Mouse (Mus musculus) kidney, embryonic 16.5 days (tissue): ENCODE results near the gene Gm14190. TPM values are rescaled to one million over a fixed set of nuclear protein-coding genes. Genes with fewer than 3 reads are reported as not detected.
"Not testable (repeated sequence)": the region's sequence is repeated elsewhere in the genome, so short reads cannot be mapped to it uniquely, and the experiment has no call there.

Experiments
- ATAC-seq: fragments of 200-750 bp; cut with Nextera tagmentation; 2 replicates; pipeline ENCODE4 v1.8.0; 2017; ENCODE audit warnings: moderate TSS enrichment; ENCODE audit not compliant: low FRiP score, low TSS enrichment
- H3K27ac ChIP-seq: fragments of 300-500 bp; sonication (generic); 2 replicates; pipeline ENCODE4 v1.5.1; 2014; ENCODE audit warnings: low read length
- H3K27me3 ChIP-seq: fragments of 300-500 bp; sonication (generic); 2 replicates; pipeline ENCODE4 v1.6.1; 2014; ENCODE audit warnings: low read length, control low read depth, mixed read lengths; ENCODE audit not compliant: insufficient read depth
- H3K36me3 ChIP-seq: fragments of 300-500 bp; sonication (generic); 2 replicates; pipeline ENCODE4 v1.6.1; 2014; ENCODE audit warnings: low read length, control low read depth, mixed read lengths; ENCODE audit not compliant: insufficient read depth
- H3K4me1 ChIP-seq: fragments of 300-500 bp; sonication (generic); 2 replicates; pipeline ENCODE4 v1.6.1; 2014; ENCODE audit warnings: low read length, control low read depth, mixed read lengths; ENCODE audit not compliant: insufficient read depth
- H3K4me2 ChIP-seq: fragments of 300-500 bp; sonication (generic); replicated peaks from 2 replicates; pipeline ENCODE4 v1.6.1; 2014; ENCODE audit warnings: low read depth, low read length
- H3K4me3 ChIP-seq: fragments of 300-500 bp; sonication (generic); 2 replicates; pipeline ENCODE4 v1.5.1; 2014; ENCODE audit warnings: mild to moderate bottlenecking, low read length
- H3K9ac ChIP-seq: fragments of 300-500 bp; sonication (generic); replicated peaks from 2 replicates; pipeline ENCODE4 v1.6.1; 2014; ENCODE audit warnings: low read length
- H3K9me3 ChIP-seq: fragments of 300-500 bp; sonication (generic); 2 replicates; pipeline ENCODE4 v1.6.1; 2016; ENCODE audit warnings: low read length, control low read depth
- WGBS: fragments of 180-500 bp; shearing (Covaris S2); extraction: QIAGEN DNeasy Blood & Tissue Kit; methylation state at CpG from one replicate; pipeline ENCODE4 v1.1.7; 2014; 5-methylcytosine and 5-hydroxymethylcytosine counted together
- polyA plus RNA-seq: library from polyadenylated mRNA; unstranded; fragments of >200 nt; fragmentation: Nextera tagmentation; extraction: Ambion mirVana; gene quantifications from 2 replicates; pipeline ENCODE4 v1.2.1, GENCODE M21; 2015

Gene Gm14190
- polyA plus RNA-seq: not detected in 2 replicates

DNA sequence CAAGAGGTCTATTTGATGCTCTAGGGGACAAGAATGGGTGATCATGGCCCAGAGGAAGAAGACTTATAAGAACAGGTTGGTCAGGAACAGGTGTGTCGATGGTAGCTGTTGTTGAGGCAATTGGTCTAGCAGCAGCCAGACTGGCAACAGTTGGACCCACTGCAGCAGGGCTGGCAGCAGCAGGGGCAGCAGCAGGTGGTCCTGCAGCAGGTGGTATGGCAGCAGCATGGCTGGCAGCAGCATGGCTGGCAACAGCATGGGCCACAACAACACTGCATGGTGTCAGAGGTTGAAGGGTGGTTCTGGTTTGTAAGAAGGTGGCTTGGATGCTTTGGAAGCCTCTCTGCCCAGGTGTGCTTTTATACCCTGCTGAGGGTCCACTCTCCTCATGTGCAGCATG lies at the start of gene Gm14190:
TSS of gene Gm14190 (minus strand) at position 278 of the 400 bp plus-strand sequence.
- H3K36me3 ChIP-seq: no peaks in the 10 kb centered on the region
- H3K9ac ChIP-seq: no peak within 1 kb of the TSS
- no peaks in the 10 kb centered on the region for H3K27me3 ChIP-seq
- no peak within 1 kb of the TSS for H3K4me3 ChIP-seq
- no peaks in the 10 kb centered on the region for H3K9me3 ChIP-seq
- no peak within 1 kb of the TSS for H3K27ac ChIP-seq
- no peak for ATAC-seq
- WGBS: 95% methylated on average over 1 of the region's 1 CpGs
- H3K4me2 ChIP-seq: no peak within 1 kb of the TSS
- H3K4me1 ChIP-seq: no peaks in the 10 kb centered on the region

DNA sequence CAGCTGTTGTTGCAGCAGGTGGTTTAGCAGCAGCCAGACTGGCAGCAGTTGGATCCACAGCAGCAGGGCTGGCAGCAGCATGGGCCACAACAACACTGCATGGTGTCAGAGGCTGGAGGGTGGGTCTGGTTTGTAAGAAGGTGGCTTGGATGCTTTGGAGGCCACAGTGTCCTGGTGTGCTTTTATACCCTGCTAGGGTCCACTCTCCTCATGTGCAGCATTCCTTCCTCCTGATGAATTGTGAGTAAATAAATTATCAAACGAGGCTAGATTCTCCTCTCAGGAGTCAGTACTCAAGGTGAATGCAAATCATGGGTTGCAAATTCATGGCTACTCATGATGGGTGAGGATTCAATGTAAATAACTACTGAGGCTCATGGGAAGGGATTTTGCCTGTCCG lies 43.6 kb upstream of the Gm14190 start, which contains the start of gene Gm14180:
TSS of gene Gm14180 (minus strand) at position 101 of the 400 bp plus-strand sequence.
- WGBS: 60% methylated on average over 2 of the region's 2 CpGs

DNA sequence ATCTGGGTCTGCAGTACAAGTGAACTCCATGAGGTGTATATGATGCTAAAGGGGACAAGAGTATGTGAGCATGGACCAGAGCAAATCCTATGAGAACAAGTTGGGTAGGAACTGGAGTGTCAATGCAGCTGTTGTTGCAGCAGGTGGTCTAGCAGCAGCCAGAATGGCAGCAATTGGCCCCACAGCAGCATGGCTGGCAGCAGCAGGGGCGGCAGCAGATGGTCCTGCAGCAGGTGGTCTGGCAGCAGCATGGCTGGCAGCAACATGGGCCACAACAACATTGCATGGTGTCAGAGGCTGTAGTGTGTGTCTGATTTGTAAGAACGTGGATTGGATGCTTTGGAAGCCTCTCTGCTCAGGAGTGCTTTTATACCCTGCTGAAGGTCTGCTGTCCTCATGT lies 33.5 kb upstream of the Gm14190 start:
- Histone ChIP-seq H3K9ac (no peak overlapping the region), H3K27me3 (no peaks in the 10 kb centered on the region), H3K4me3 (no peak overlapping the region), H3K9me3 (no peaks in the 10 kb centered on the region), H3K27ac (no peak overlapping the region), H3K4me1 (no peaks in the 10 kb centered on the region), H3K4me2 (no peak overlapping the region), H3K36me3 (no peaks in the 10 kb centered on the region)
- no peak for ATAC-seq
- 80% methylated on average over 2 of the region's 2 CpGs for WGBS

More for the DNA sequence above, 43.6 kb upstream of the Gm14190 start, which contains the start of gene Gm14180:
- no peaks in the 10 kb centered on the region for H3K9me3 ChIP-seq
- no peak for ATAC-seq
- no peak within 1 kb of the TSS for H3K27ac ChIP-seq
- no peaks in the 10 kb centered on the region for H3K36me3 ChIP-seq
- no peak within 1 kb of the TSS for H3K4me3 ChIP-seq
- no peaks in the 10 kb centered on the region for H3K4me1 ChIP-seq
- H3K27me3 ChIP-seq: no peaks in the 10 kb centered on the region
- no peak within 1 kb of the TSS for H3K9ac ChIP-seq
- H3K4me2 ChIP-seq: no peak within 1 kb of the TSS

GRCm38 (mm10) chr11:99718759-99719158 lies 28.2 kb upstream of the Gm14190 start:
- H3K9ac ChIP-seq: no peak overlapping the region
- H3K4me3 ChIP-seq: no peak overlapping the region
- H3K27ac ChIP-seq: no peak overlapping the region
- no peaks in the 10 kb centered on the region for H3K27me3 ChIP-seq
- no peak overlapping the region for H3K4me2 ChIP-seq
- 91% methylated on average over 1 of the region's 1 CpGs for WGBS
- no peaks in the 10 kb centered on the region for H3K36me3 ChIP-seq
- H3K4me1 ChIP-seq: no peaks in the 10 kb centered on the region
- no peak for ATAC-seq
- no peaks in the 10 kb centered on the region for H3K9me3 ChIP-seq

DNA sequence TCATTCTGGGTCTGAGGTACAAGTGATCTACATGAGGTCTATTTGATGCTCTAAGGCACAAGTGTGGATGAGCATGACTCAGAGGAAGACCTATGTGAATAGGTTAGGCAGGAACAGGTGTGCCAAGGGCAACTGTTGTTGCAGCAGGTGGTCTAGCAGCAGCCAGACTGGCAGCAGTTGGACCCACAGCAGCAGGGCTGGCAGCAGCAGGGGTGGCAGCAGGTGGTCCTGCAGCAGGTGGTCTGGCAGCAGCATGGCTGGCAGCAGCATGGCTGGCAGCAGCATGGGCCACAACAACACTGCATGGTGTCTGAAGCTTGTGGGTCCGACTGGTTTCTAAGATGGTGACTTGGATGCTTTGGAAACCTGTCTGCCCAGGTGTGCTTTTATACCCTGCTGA lies 5.3 kb downstream of the Gm14190 start:
- not testable (repeated sequence) for H3K36me3 ChIP-seq, ATAC-seq, H3K4me3 ChIP-seq, H3K9me3 ChIP-seq, H3K4me1 ChIP-seq, H3K9ac ChIP-seq, H3K4me2 ChIP-seq, H3K27ac ChIP-seq, H3K27me3 ChIP-seq
- WGBS: 83% methylated on average over 1 of the region's 1 CpGs

DNA sequence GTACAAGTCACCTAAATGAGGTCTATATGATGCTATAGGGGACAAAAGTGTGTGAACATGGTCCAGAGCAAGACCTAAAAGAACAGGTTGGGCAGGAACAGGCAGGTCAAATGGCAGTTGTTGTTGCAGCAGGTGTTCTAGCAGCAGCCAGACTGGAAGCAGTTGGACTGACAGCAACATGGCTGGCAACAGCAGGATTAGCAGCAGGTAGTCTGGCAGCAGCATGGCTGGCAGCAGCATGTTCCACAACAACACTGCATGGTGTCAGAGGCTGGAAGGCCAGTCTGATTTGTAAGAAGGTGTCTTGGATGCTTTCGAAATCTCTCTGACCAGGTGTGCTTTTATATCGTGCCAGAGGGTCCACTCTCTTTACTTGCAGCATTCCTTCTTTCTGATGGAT lies 7.1 kb downstream of the Gm14190 start:
- Histone ChIP-seq H3K9ac (no peak overlapping the region), H3K9me3 (no peaks in the 10 kb centered on the region), H3K4me2 (no peak overlapping the region), H3K27me3 (no peaks in the 10 kb centered on the region), H3K4me1 (no peaks in the 10 kb centered on the region), H3K4me3 (no peak overlapping the region), H3K36me3 (no peaks in the 10 kb centered on the region), H3K27ac (no peak overlapping the region)
- no peak for ATAC-seq
- WGBS: 84% methylated on average over 2 of the region's 2 CpGs

- Histone ChIP-seq H3K9ac (no peak within 1 kb of the TSS), H3K27me3 (no peaks in the 10 kb centered on the region), H3K36me3 (no peaks in the 10 kb centered on the region), H3K27ac (no peak within 1 kb of the TSS), H3K4me3 (no peak within 1 kb of the TSS), H3K4me2 (no peak within 1 kb of the TSS), H3K4me1 (no peaks in the 10 kb centered on the region), H3K9me3 (no peaks in the 10 kb centered on the region)
- no peak for ATAC-seq
Measured at GRCm38 (mm10) chr11:99665860-99666259, 24.7 kb downstream of the Gm14190 start, which contains the start of gene Krtap4-6. Krtap4-6 (minus strand) TSS chr11:99665960.

- Histone ChIP-seq H3K27me3 (no peaks in the 10 kb centered on the region), H3K36me3 (no peaks in the 10 kb centered on the region), H3K4me3 (no peak overlapping the region), H3K27ac (no peak overlapping the region), H3K9me3 (no peaks in the 10 kb centered on the region), H3K9ac (no peak overlapping the region), H3K4me1 (no peaks in the 10 kb centered on the region), H3K4me2 (no peak overlapping the region)
- 84% methylated on average over 10 of the region's 10 CpGs for WGBS
- ATAC-seq: no peak
Measured at GRCm38 (mm10) chr11:99662802-99663201, 27.7 kb downstream of the Gm14190 start.

GRCm38 (mm10) chr11:99659256-99659655 lies 31.3 kb downstream of the Gm14190 start:
- no peak overlapping the region for H3K4me2 ChIP-seq
- ATAC-seq: no peak
- H3K4me1 ChIP-seq: no peaks in the 10 kb centered on the region
- no peaks in the 10 kb centered on the region for H3K36me3 ChIP-seq
- no peak overlapping the region for H3K27ac ChIP-seq
- no peak overlapping the region for H3K9ac ChIP-seq
- H3K4me3 ChIP-seq: no peak overlapping the region
- no peaks in the 10 kb centered on the region for H3K9me3 ChIP-seq
- no peaks in the 10 kb centered on the region for H3K27me3 ChIP-seq
- WGBS: 76% methylated on average over 4 of the region's 4 CpGs

GRCm38 (mm10) chr11:99658467-99659010 lies 32.0 kb downstream of the Gm14190 start, which contains the start of gene Gm11563:
Gm11563 (minus strand) TSS chr11:99658960.
- not testable (repeated sequence) for ATAC-seq, H3K36me3 ChIP-seq
- WGBS: 52% methylated on average over 10 of the region's 10 CpGs

More at GRCm38 (mm10) chr11:99658467-99659010, 32.0 kb downstream of the Gm14190 start, which contains the start of gene Gm11563:
- H3K9ac ChIP-seq, H3K9me3 ChIP-seq, H3K4me2 ChIP-seq, H3K4me1 ChIP-seq, H3K4me3 ChIP-seq, H3K27ac ChIP-seq, H3K27me3 ChIP-seq: not testable (repeated sequence)
